Mouse (Mus musculus): ENCODE data around the gene Ppp2r5b. TPM values are rescaled to one million over a fixed set of nuclear protein-coding genes. Genes with fewer than 3 reads are reported as not detected.

Gene Ppp2r5b
- polyA plus RNA-seq, 1 experiment from 2014 or later, result 21.0 TPM

- no peak overlapping the region for H3K4me3 ChIP-seq (ENCODE audit: low read length)
- peak overlapping the region; percentile 88 for H3K27ac ChIP-seq (ENCODE audit: low read length)
- no peaks in the 10 kb centered on the region for H3K36me3 ChIP-seq (ENCODE audit: control insufficient read depth, insufficient read depth, low read length)
- H3K4me1 ChIP-seq (ENCODE audit: control insufficient read depth, insufficient read depth, low read length), result peaks cover 19% of the 10 kb centered on the region
- no peak overlapping the region for H3K4me2 ChIP-seq (ENCODE audit: low read depth, low read length)
- H3K27me3 ChIP-seq (replicated peaks; ENCODE audit: control insufficient read depth, insufficient read depth, low read length), result no peaks in the 10 kb centered on the region
- H3K9ac ChIP-seq (ENCODE audit: low read depth, low read length), result peak overlapping the region; percentile 57; the same call in 1 of the 2 replicates
- 54% methylated on average over 9 of the region's 9 CpGs for WGBS
- H3K9me3 ChIP-seq (ENCODE audit: control insufficient read depth, low read length), result no peaks in the 10 kb centered on the region
- peak; percentile 1; the same call in 1 of the 2 replicates for ATAC-seq
These were observed 35.0 kb upstream of the Ppp2r5b start for GRCm38 (mm10) chr19:6270661-6271060.

- Histone ChIP-seq H3K36me3 (ENCODE audit: control insufficient read depth, insufficient read depth, low read length) (no peaks in the 10 kb centered on the region), H3K9ac (ENCODE audit: low read depth, low read length) (no peak overlapping the region), H3K9me3 (ENCODE audit: control insufficient read depth, low read length) (no peaks in the 10 kb centered on the region), H3K4me1 (ENCODE audit: control insufficient read depth, insufficient read depth, low read length) (peaks cover 14% of the 10 kb centered on the region), H3K4me2 (ENCODE audit: low read depth, low read length) (no peak overlapping the region), H3K27ac (ENCODE audit: low read length) (peak overlapping the region; percentile 88), H3K4me3 (ENCODE audit: low read length) (no peak overlapping the region), H3K27me3 (replicated peaks; ENCODE audit: control insufficient read depth, insufficient read depth, low read length) (no peaks in the 10 kb centered on the region)
- 76% methylated on average over 8 of the region's 8 CpGs for WGBS
- no peak for ATAC-seq
These were observed 34.3 kb upstream of the Ppp2r5b start for GRCm38 (mm10) chr19:6269798-6270475.

- no peak overlapping the region for H3K4me2 ChIP-seq (ENCODE audit: low read depth, low read length)
- ATAC-seq, result no peak
- no peaks in the 10 kb centered on the region for H3K36me3 ChIP-seq (ENCODE audit: control insufficient read depth, insufficient read depth, low read length)
- H3K27me3 ChIP-seq (replicated peaks; ENCODE audit: control insufficient read depth, insufficient read depth, low read length), result no peaks in the 10 kb centered on the region
- H3K9me3 ChIP-seq (ENCODE audit: control insufficient read depth, low read length), result no peaks in the 10 kb centered on the region
- no peak overlapping the region for H3K4me3 ChIP-seq (ENCODE audit: low read length)
- H3K4me1 ChIP-seq (ENCODE audit: control insufficient read depth, insufficient read depth, low read length), result peaks cover 14% of the 10 kb centered on the region
- H3K9ac ChIP-seq (ENCODE audit: low read depth, low read length), result no peak overlapping the region
- WGBS, result 76% methylated on average over 7 of the region's 7 CpGs
- peak overlapping the region; percentile 63; the same call in 1 of the 2 replicates for H3K27ac ChIP-seq (ENCODE audit: low read length)
These were observed 33.0 kb upstream of the Ppp2r5b start for GRCm38 (mm10) chr19:6268670-6269132.

- Histone ChIP-seq H3K4me1 (ENCODE audit: control insufficient read depth, insufficient read depth, low read length) (peaks cover 14% of the 10 kb centered on the region), H3K4me3 (ENCODE audit: low read length) (no peak overlapping the region), H3K36me3 (ENCODE audit: control insufficient read depth, insufficient read depth, low read length) (no peaks in the 10 kb centered on the region), H3K27me3 (replicated peaks; ENCODE audit: control insufficient read depth, insufficient read depth, low read length) (no peaks in the 10 kb centered on the region), H3K27ac (ENCODE audit: low read length) (peak overlapping the region; percentile 63), H3K4me2 (ENCODE audit: low read depth, low read length) (no peak overlapping the region), H3K9ac (ENCODE audit: low read depth, low read length) (peak overlapping the region; percentile 26; the same call in 1 of the 2 replicates), H3K9me3 (ENCODE audit: control insufficient read depth, low read length) (no peaks in the 10 kb centered on the region)
- 15% methylated on average over 8 of the region's 8 CpGs for WGBS
- peak; percentile 20; the same call in 1 of the 2 replicates for ATAC-seq
These were observed 32.5 kb upstream of the Ppp2r5b start for GRCm38 (mm10) chr19:6268170-6268528.

DNA sequence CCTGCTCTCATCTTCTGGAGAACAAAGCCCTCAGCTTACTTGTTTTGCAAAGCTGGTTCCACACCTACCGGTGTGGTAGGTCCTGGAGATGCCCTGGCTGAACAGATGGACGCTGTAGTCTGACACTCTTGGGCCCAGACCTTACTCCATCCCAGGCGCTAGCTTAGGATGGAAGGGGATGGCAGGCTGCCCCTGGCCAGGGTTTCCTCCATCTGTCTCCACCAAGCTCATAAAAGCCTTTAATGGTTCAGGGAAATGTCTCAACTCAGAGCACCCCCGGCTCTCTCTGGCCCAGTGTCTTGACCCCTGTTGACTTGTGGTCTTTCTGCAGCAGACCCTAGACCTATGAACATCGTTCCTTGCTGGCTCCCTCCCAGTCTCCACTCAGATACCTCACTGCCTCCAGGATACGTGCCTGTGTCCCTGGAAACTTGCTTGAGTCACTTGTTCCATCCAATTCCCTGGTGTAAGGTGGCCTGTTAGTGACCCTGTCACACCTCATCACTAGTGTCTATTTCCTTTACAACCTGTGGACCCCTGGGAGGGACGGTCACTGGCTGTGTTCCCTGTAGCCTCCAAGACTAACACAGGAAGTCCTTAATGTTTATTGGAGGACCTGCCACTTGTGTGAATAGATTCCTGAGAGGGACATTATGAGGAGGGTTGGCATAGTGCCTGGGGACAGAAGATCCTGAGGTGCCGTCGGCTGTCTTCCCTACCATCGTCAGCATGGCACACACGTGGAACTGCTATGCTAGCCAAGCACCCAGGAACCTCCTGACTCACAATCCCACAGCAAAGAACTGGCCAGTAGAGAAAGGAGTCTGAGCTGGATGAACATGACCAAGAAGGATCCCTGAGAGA, 31.9 kb upstream of the Ppp2r5b start:
- H3K27ac ChIP-seq (ENCODE audit: low read length), result peak overlapping the region; percentile 63
- ATAC-seq, result no peak
- H3K4me2 ChIP-seq (ENCODE audit: low read depth, low read length), result no peak overlapping the region
- H3K36me3 ChIP-seq (ENCODE audit: control insufficient read depth, insufficient read depth, low read length), result no peaks in the 10 kb centered on the region
- H3K27me3 ChIP-seq (replicated peaks; ENCODE audit: control insufficient read depth, insufficient read depth, low read length), result no peaks in the 10 kb centered on the region
- H3K4me1 ChIP-seq (ENCODE audit: control insufficient read depth, insufficient read depth, low read length), result peaks cover 11% of the 10 kb centered on the region
- no peak overlapping the region for H3K4me3 ChIP-seq (ENCODE audit: low read length)
- H3K9ac ChIP-seq (ENCODE audit: low read depth, low read length), result peak overlapping the region; percentile 26; the same call in 1 of the 2 replicates
- WGBS, result 53% methylated on average over 11 of the region's 11 CpGs
- no peaks in the 10 kb centered on the region for H3K9me3 ChIP-seq (ENCODE audit: control insufficient read depth, low read length)

DNA sequence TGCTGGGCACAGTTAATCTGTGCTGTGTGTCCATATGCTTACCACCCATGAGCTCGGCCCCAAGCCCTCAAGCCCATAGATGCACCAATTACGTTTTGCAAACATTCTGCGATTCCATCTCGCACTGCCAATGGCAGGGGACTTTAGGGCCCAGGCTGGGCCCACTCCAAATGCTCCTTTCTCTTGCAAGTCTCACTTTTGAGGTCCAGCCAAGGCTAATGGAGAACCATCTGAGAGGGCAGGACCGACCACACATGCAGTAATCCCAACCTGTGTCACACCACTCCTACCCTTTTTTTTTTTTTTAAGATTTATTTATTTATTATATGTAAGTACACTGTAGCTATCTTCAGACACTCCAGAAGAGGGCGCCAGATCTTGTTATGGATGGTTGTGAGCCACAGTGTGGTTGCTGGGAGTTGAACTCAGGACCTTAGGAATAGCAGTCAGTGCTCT, 30.1 kb upstream of the Ppp2r5b start:
- Histone ChIP-seq H3K9me3 (ENCODE audit: control insufficient read depth, low read length) (no peaks in the 10 kb centered on the region), H3K4me3 (ENCODE audit: low read length) (peak overlapping the region; percentile 58), H3K27ac (ENCODE audit: low read length) (peak overlapping the region; percentile 98), H3K9ac (ENCODE audit: low read depth, low read length) (peak overlapping the region; percentile 76), H3K4me1 (ENCODE audit: control insufficient read depth, insufficient read depth, low read length) (peaks cover 12% of the 10 kb centered on the region; the same call in 1 of the 2 replicates), H3K27me3 (replicated peaks; ENCODE audit: control insufficient read depth, insufficient read depth, low read length) (no peaks in the 10 kb centered on the region), H3K36me3 (ENCODE audit: control insufficient read depth, insufficient read depth, low read length) (peaks cover 8% of the 10 kb centered on the region), H3K4me2 (ENCODE audit: low read depth, low read length) (peak overlapping the region; percentile 49)
- 56% methylated on average over 6 of the region's 6 CpGs for WGBS
- ATAC-seq, result no peak

- peak overlapping the region; percentile 58 for H3K4me3 ChIP-seq (ENCODE audit: low read length)
- H3K9ac ChIP-seq (ENCODE audit: low read depth, low read length), result peak overlapping the region; percentile 76
- no peaks in the 10 kb centered on the region for H3K27me3 ChIP-seq (replicated peaks; ENCODE audit: control insufficient read depth, insufficient read depth, low read length)
- peaks cover 16% of the 10 kb centered on the region for H3K36me3 ChIP-seq (ENCODE audit: control insufficient read depth, insufficient read depth, low read length)
- no peaks in the 10 kb centered on the region for H3K9me3 ChIP-seq (ENCODE audit: control insufficient read depth, low read length)
- H3K27ac ChIP-seq (ENCODE audit: low read length), result peak overlapping the region; percentile 98
- no peak for ATAC-seq
- 67% methylated on average over 8 of the region's 8 CpGs for WGBS
- H3K4me2 ChIP-seq (ENCODE audit: low read depth, low read length), result peak overlapping the region; percentile 49
- H3K4me1 ChIP-seq (ENCODE audit: control insufficient read depth, insufficient read depth, low read length), result peaks cover 12% of the 10 kb centered on the region; the same call in 1 of the 2 replicates
These were observed 29.3 kb upstream of the Ppp2r5b start for GRCm38 (mm10) chr19:6264945-6265344.

GRCm38 (mm10) chr19:6264200-6264599, 28.5 kb upstream of the Ppp2r5b start:
- no peaks in the 10 kb centered on the region for H3K9me3 ChIP-seq (ENCODE audit: control insufficient read depth, low read length)
- peak overlapping the region; percentile 49 for H3K4me2 ChIP-seq (ENCODE audit: low read depth, low read length)
- H3K4me3 ChIP-seq (ENCODE audit: low read length), result peak overlapping the region; percentile 58
- H3K36me3 ChIP-seq (ENCODE audit: control insufficient read depth, insufficient read depth, low read length), result peaks cover 20% of the 10 kb centered on the region
- H3K27me3 ChIP-seq (replicated peaks; ENCODE audit: control insufficient read depth, insufficient read depth, low read length), result no peaks in the 10 kb centered on the region
- peaks cover 12% of the 10 kb centered on the region; the same call in 1 of the 2 replicates for H3K4me1 ChIP-seq (ENCODE audit: control insufficient read depth, insufficient read depth, low read length)
- H3K9ac ChIP-seq (ENCODE audit: low read depth, low read length), result peak overlapping the region; percentile 76
- 43% methylated on average over 9 of the region's 9 CpGs for WGBS
- peak; percentile 74 for ATAC-seq
- peak overlapping the region; percentile 98 for H3K27ac ChIP-seq (ENCODE audit: low read length)

GRCm38 (mm10) chr19:6262839-6263433, 27.3 kb upstream of the Ppp2r5b start:
- Histone ChIP-seq H3K9ac (ENCODE audit: low read depth, low read length) (peak overlapping the region; percentile 76), H3K4me1 (ENCODE audit: control insufficient read depth, insufficient read depth, low read length) (peaks cover 11% of the 10 kb centered on the region; the same call in 1 of the 2 replicates), H3K27ac (ENCODE audit: low read length) (peak overlapping the region; percentile 98), H3K36me3 (ENCODE audit: control insufficient read depth, insufficient read depth, low read length) (peaks cover 26% of the 10 kb centered on the region), H3K9me3 (ENCODE audit: control insufficient read depth, low read length) (no peaks in the 10 kb centered on the region), H3K27me3 (replicated peaks; ENCODE audit: control insufficient read depth, insufficient read depth, low read length) (no peaks in the 10 kb centered on the region), H3K4me3 (ENCODE audit: low read length) (peak overlapping the region; percentile 58), H3K4me2 (ENCODE audit: low read depth, low read length) (peak overlapping the region; percentile 49)
- 53% methylated on average over 8 of the region's 8 CpGs for WGBS
- ATAC-seq, result peak; percentile 83

Measured in intestine, embryonic 16.5 days (tissue).